Mouse (Mus musculus) adrenal gland, postnatal 4 days (tissue): ENCODE results near the gene Arhgef3. TPM values are rescaled to one million over a fixed set of nuclear protein-coding genes. Genes with fewer than 3 reads are reported as not detected.

Experiments used
- DNase-seq, 2 experiments: peaks; one replicate each; pipeline ENCODE4 v3.0.0; 2021 to 2022; ENCODE audit warnings: low spot score in 2 of 2, mixed read lengths in 2 of 2
- total RNA-seq, 2 experiments: library from RNA; stranded (reverse); gene quantifications; 2 replicates each; pipeline ENCODE4 v1.2.3; 2021

The Arhgef3 gene
- total RNA-seq, 2 experiments from 2014 or later, result 55.8 to 56.3 TPM

DNA sequence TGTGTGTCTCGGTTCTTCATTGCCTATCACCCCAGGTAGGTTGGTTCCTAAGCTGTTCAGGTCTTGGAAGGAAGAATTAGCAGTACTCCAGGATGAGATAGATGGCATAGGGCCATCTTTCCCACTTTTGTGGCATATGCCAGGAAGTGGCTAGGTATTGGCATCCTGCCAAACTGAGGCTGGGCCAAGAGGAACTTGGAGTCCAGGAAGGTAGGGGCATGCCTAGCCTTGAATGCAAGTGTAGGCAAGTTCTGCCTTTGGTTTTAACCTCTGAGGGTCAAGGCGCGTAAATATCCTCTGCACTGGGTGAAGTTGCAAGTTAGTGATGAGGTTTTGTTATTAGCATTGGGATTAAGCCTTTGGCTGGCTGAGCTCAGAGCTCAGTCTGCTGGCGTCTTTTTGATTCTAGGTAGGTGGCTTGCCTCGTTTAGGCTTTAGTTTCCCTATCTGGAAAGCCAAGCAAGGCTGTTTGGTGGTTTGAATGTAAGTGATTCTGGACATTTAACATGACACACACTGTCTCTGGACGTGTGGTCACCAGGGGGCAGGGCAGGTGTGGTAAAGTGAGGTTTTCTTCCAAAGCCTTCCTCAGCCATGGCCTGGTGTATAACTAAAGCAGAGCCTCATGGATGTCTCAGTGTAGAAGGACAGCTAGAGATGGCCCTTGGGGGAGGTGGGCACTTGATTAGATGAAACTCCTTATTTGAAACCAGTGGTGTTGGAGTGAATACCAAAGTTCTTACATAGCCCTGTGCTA is 5.8 kb upstream of the Arhgef3 start:
- DNase-seq, result no peak

DNA sequence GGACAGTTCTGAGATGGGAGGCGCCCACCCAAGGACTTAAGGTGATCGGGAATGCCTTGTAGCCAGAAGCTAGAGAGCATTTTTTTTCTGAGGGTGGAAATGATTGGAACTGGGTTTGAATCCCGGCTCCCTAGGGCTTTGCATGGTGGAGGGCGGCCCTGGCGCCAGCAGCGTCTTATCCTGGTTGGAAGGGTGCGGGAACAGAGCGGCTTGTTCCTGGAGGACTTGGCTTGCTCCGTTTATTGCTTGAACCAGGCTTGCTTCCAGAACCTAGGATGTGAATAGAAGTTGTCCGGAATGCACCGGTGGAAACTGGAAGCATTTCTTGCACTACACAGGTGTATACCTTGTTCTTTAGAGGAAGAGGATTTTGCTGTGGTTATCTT is 569 bp downstream of the Arhgef3 start:
- DNase-seq, result no peak

DNA sequence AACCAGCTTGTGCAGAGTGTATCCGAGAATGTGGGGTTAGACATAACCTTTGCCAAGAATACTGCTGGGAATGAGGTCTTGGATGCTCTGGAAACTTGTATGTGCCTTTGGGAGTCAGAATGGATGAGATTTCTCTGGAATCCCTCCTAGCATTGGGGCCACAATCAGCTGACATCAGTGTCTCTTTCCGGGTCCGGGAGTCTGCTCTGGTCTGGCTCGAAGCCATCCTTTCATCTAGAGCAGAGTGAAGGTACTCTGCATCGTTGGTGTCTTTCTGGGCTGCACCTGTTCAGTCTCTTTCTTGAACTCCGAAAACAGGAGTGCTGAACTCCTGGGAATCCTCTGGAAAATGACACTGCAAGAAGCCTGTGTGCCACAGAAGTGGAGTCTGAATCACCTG is 1.3 kb downstream of the Arhgef3 start:
- no peak for DNase-seq

DNA sequence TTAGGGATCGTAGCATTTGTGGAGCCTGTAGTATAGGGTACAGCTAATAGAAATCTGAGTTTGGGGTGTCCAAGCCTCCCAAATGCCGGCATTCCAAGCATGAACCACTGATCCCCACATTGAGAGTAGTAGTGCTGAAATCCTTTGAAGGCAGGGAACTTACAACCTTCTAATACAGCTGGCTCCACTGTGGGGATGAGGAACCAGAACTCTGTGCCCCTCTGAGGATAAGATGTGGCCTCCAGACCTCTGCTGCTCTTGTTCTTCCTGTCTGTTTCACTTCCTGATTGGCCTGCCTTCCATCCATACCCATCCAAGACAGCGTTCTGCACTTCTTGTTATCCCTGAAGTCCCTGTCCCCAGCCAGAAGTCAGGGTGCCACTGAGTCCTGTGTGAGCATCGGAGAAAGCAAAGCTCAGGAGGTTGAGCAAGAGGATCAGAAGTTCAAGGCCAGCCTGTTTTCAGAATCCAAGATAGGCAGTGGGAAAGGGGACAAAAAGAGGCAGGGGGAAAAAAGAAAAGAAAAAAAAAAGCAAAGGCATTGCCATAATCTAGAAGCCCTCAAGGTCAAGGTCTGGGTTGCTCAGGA is 2.0 kb downstream of the Arhgef3 start:
- DNase-seq, result no peak

DNA sequence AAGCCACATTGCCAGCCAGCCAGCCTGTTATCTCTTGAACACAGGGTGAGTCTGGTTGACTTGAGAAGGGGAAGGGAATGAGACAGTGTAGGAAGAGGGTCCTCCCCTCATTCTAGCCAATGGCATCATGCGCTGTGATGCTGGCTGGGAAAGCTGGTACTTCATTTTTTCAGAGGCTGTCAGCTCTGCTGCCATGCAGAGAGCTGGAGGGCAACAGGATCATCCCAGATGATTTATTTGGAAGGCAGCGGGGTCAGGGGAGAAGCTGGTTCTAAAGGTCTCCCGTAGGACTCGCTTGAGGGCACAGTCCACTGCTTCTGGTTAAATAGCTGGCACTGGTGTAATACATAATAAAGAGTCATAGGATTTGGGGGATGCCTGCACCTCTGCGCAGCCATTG is 3.8 kb downstream of the Arhgef3 start:
- DNase-seq, result no peak

DNA sequence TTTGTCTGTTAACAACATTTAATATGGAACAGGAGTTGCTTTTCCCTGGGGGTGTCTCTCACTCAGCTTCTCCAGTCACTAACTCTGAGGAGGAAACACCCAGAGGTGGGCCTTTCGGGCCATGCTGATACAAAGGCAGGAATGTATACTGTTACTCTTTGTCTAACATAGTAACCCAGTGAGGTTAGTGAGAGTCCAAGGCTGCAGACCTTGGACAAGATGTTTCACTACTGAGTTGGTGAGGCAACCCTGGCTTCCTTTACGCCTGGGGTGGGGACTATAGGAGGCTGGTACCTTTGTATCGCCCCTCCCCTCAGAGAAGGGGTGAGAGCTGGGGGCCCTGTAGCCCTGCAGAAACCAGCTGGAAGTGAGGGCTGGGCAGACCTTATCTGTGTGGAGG is 7.9 kb downstream of the Arhgef3 start:
- no peak for DNase-seq

DNA sequence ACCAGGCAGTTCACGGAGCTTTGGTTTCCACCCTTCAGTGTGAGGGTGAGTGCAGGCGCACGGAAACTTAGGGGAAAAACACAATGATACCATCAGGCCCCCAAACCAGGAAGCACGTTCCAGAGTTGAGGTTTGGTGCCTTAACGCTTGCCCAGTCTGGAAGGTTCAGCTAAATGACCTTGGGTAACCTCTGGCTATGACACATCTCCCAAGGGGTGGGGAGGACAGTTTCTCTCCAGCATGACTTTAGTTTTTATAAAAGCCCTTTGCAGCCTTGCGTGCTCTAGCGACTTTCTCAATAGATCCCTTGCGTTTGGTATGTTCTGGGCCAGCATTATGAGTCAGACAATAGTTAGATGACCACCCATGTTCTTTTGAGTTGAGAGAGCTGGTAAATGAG is 8.8 kb downstream of the Arhgef3 start:
- peak in 1 of 2 experiments; percentile 31 for DNase-seq

DNA sequence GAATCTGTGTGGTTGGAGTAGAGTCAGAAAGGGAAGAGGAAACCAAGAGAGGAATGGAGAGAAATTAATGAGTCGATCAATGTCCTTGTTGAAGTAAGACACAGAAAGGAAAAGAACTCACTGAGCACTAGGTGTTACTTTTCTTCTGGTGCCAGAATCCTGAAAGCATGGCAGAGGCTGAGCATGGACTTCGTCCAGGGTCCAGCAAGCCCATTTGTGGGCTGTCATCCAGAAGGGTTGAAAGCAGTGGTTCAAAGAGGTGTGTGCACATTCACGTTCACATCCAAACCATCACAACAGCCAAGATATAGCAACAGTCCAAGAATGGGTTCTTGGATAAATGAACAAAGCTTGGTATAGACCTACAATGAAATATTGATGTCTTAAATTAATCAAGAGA is 15.3 kb downstream of the Arhgef3 start:
- DNase-seq, result no peak

DNA sequence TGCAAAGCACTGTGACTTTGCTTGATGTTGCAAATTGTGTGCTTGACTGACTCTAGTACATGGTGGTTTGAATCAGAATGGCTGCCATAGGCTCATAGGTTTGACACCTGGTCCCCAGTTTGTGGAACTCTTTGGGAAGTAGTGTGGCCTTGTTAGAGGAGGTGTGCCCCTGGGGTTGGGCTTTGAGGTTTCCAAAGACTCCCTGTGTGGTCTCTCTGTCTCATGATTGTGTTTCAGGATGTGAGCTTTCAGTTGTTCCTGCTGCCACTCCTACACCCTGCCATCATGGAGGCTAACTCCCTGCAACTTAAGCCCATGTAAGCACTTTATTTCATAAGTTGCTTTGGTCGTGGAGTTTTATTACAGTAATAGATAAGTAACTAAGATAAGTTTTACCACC is 16.0 kb downstream of the Arhgef3 start:
- no peak for DNase-seq

DNA sequence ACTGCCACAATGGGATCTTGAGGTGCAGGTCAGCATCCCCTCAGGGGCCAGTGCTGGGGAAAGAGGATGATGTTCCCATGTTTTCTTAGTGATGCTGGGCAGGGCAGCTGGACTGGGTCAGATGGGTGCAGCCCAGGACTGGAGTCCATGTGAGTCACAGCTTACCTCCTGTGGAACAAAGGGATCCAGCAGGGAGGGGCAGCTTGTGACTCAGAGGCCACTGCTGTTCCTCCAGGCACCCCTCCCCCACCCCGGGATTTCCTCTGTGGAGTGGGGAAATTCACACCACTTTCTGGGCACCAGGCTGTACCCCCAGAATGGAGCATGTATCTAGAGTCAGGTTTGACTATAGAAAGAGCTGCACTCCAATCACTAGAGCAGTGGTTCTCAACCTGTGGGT is 16.8 kb downstream of the Arhgef3 start:
- DNase-seq, result no peak

DNA sequence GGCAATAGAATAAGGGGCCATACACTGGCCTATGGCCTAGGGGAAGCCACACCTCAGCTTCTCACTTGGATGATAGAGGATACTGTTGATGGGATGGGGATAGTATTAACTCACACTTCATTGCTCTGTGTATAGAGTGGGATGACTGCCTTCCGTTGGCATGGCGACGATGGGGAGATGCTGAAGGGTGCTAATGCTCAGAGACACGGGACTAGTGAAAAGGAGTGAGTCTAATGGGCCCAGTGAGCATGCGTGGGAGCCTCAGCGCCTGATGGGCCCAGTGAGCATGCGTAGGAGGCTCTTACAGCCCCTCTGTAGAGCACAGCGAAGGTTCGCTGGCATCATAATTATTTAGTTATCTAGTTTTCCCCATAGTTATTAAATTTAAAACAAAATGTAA is 24.2 kb downstream of the Arhgef3 start:
- no peak for DNase-seq

DNA sequence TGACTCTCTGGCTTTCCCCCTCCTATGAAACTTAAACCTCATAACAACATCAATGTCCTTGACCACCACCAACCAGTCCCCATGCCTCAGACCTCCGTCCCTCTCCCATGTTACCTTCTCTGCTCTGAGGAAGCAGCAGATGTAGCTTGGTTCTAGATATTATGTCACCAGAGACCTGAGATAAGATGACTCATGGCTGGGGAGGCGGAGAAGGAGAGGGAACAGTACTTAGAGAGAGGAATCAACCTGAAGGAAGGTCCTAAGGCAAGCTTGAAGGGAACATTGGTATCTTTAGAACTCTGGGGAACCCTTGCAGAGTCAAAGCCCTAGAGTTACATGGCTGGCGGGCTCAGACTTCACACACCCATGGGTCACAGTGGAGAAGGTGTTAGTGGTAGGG is 25.3 kb downstream of the Arhgef3 start:
- DNase-seq, result no peak

DNA sequence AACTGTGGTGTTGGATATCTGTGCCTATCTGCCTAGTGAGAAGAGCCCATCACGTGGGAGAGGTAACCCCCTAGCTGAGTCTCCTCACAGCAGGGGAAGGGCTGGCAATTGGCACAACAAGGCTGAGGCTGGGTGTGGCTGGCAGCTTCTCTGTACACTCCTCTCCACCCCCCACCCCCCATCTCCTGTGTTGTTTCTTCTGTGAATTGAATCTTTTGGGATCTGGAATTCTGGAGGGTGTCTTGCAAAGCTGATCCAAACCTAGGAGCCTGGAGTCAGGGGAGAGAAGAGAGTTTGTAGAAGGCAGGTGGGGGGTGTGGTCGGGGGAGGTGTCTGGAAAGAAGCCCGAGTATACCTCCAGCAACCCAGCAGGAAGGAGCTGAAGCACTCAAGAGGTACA is 26.8 kb downstream of the Arhgef3 start:
- DNase-seq, result no peak

DNA sequence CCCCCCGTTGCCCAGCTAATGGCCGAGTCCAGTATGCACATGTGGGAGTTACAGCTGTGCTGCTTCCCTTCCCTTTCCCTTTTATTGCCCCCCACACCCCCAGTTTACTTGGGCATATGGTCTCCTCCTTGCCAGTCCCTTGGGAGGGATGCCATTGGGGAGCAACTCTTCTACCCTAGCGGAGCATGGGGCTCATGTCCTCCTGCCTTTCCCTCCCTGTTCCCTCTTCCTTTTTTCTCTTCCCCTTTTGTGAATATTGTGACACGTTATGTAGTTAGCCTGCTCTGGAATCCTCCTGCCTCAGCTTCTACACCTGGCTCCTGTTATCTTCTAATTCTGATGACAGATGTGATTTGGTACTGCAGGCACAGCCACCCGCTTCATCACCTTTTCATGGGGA is 28.0 kb downstream of the Arhgef3 start:
- DNase-seq, result no peak

DNA sequence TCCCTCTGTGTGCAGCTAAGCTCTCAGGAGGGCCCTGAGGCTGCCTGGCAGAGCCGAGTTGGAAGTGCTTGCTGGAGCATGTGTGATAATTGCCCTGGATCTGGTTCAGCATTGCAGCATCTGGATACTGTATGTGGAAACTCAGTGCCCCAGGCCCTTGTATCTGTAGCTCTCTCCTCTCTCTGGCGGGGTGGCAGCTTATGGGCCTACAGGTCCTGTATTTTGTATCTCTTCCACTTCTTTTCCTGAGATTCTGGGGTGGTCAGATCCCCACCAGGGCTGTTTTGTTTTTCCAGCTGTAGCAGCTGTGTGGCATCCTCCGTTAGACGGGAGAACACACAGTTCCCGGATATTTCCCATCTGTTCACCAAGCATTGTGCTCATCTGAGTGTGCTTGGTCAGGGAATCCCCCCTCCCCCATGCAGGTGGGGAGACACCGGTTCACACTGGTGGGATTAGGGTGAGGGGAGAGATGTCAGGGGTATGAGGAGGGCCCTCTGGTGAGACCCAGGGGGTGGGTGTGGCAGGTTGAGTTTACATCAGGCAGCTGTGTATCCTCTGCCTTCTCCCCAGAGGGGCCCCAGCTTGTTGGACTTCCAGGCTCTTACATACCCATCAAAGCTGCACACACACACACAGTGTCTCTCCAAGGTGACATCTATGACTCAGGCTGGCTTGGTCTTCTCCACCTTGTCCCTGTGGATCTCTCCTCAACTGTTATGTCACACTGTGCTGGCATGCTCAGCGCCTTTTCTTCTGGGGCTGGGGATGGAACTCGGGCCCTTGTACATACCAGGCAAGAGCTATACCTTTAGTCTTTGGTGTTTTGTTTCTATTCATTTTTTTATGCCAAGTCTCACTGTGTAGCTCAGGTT is 30.7 kb downstream of the Arhgef3 start:
- DNase-seq, result no peak

DNA sequence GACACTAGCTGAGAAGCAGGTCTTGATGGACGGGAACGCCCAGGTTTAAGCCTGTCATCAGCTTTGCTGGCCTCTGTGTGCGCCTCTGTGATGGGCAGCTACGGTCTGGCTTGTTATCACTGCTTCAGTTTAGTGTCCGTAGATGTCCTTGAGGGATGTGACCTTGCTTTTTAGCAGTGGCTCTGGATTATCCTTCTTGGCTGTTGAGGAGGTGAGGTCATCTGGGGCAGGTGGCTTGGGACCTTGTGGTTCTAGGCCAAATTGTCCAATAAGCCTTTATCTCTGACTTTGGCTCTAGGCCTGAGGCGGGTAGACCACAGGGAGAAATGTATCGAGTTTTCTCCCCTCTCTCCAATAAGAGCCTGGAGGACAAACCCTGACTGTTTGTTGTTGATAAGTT is 33.0 kb downstream of the Arhgef3 start:
- DNase-seq, result no peak

DNA sequence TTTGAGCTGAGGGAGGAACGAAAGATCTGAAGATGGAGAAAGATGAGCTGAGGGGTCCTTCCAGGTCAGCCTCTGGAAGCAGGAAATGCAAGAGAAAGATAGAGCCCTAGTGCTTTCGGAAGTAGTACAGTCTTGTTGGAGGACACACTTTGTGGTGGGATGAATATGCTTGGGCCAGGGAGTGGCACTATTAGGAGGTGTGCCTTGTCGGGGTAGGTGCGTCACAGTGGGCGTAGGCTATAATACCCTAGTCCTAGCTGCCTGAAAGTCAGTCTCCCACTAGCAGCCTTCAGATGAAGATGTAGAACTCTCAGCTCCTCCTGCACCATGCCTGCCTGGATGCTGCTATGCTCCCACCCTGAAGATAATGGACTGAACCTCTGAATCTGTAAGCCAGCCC is 34.7 kb downstream of the Arhgef3 start:
- DNase-seq, result no peak

DNA sequence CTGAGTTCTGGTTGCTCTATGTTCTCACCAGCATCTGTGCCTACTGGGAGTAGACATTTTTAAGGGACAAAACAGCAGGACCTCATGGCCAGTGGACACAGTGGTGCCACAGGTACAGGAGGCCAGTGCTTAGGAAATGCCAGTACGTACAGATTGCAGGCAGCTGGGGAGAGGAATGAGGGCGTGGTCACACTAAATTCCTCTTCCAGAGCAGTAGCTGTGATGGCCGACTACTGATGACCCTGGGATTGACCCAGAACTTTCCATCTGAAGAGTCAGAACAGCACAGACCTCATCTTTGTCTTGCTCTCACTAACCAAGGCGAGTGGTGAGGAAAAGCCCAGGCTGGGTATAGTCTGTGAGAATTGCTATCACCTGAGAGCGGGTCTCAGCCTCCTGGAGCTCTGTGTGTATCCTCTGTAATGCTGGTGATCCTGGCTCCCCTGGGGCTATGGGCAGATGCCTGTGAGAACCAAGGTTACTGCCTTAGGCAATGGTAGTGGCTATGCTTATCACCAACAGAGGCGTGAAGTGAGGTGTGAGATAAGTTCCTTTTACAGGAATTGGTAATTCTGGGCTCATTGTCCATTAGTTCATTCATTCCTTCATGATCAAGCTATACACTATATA is 35.4 kb downstream of the Arhgef3 start:
- no peak for DNase-seq

DNA sequence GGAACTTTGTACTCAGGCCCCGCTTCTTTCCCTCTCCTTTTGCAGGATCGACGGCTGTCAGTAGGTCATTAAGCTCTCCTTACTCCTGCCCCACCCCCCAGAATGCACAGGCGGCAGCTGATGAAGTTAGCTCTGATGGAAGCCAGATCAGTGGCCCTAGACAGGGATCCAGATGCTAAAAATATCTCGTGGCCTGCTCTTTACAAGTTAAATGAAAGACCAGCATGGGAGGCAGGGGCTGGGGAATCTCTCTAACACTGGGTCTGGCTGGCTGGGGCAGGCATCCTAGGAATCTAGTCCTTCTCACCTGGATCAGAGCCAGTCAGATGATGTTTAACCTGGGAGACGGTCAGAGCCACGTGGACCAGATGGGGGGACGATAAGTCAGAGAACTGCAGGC is 36.7 kb downstream of the Arhgef3 start:
- no peak for DNase-seq

DNA sequence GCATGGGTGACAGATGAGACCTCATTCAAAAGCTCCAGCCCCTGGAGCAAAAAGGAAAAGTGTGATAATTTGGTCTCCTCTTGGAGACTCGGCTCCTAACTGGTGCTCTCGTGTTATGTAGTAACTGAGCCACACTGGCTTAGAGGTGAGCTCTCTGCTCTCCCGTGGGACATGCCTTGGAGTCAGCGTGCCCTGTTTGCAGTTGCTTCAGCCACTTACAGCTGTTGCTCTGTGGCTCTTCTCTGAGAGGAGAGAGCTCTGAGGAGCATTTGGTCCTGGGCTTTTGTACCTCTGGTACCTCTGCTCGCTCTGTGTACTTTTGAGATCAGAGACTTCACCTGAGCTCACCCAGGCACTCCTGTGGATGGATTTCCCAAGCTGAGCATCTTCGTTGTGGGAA is 40.4 kb downstream of the Arhgef3 start:
- no peak for DNase-seq

DNA sequence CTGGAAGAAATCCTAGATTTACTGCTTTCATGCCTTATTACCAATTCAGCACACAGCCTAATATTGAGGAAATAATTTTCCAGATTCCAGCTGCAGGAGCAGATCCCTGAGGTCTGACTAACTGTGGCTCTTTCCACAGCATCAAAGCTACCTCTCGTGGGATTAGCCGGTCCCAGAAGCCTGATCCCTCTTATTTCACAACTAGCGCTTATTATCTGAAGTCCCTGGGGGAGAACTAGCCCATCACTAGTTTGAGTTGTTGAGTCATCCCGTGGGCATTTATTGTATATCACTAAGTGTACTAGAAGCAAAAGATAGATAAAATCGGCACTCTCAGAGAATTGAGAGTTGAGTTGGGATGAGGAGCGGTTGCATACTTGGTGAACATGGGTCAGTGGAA is 41.3 kb downstream of the Arhgef3 start:
- DNase-seq, result no peak

DNA sequence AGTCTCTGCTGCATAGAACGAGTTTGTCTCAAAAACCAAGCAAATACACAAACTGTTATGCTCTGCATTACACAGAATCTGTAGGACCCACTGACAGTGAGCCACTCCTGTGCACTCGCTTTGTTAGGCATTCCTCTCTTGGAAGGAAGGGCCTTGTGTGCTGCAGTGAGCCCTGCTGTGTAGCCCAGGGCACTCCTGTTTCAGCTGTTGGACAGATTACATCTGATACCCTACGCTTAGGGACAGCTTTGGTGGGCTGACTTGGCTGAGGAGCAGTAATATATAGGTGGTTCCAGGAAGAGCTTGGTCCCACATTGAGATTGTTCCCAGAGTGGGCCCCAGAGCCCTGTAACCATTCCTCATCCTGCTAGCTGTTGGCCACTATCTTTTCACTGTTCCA is 43.4 kb downstream of the Arhgef3 start:
- no peak for DNase-seq
